Mouse (Mus musculus): Measurements from ENCODE around the gene Gm10100.
A peak's percentile ranks its signal among the peaks of the same experiment; 100 is the strongest.
"Not testable (repeated sequence)": the region's sequence is repeated elsewhere in the genome, so short reads cannot be mapped to it uniquely, and the experiment has no call there.

Gene Gm10100

DNA sequence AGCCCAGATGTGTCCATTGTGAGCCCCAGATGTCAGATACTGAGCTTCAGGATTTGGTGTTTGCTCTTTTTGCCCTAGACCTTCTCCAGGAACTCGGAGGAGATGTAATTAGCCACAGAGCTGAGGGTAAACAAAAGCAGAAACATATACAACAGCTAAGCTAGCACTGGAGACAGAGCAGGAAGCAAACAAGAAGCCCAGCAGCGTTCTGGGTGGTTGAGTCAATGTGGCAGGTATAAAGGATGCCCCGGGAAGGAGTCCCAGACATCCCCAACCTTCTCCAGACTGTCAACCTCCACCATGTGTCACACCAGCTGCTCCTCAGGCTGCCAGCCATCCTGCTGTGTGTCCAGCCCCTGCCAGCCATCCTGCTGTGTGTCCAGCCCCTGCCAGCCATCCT, at the start of gene Gm10100:
Gm10100 (plus strand) TSS at position 301 of the 400 bp plus-strand sequence.
- DNase-seq: no peak

DNA sequence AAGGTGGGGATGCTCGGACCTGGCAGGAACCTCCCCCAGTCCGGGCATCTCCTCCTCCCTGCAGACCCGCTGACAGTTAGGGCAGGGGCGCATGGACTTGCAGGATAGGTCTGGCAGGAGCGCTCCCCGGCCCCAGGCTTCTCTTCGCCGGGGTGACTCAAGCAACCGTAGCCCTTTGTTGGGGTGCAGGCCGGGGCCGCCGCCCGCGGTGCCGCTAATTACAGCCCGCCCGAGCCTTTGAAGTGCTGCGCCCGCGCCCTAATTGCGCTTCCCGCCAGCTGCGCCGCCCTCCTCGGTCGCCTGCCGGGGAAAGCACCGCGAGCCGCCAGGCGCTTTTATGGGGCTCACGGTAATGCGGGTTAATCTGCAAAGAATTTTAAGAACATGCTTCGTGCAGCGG, 48.7 kb upstream of the Gm10100 start:
- no peak for DNase-seq

DNA sequence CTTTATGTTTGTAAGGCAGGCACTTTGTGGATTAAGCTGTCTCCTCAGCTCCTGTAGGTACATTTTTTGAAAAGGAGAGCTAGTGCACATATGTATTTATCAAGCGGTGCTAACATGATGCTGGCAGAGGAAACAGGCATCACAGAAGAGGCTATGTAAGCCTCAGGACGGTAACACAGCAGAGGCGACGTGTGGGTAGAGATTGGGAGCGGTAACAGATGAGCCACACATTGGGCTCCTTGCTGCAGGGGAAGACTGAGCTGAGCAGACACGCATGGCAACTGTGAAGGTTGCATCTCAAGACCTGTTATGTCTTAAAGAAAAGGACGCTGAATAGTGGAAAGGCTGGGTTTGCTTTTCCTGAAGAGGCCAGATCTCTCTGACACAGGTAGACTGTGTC, 43.3 kb upstream of the Gm10100 start:
- no peak for DNase-seq

DNA sequence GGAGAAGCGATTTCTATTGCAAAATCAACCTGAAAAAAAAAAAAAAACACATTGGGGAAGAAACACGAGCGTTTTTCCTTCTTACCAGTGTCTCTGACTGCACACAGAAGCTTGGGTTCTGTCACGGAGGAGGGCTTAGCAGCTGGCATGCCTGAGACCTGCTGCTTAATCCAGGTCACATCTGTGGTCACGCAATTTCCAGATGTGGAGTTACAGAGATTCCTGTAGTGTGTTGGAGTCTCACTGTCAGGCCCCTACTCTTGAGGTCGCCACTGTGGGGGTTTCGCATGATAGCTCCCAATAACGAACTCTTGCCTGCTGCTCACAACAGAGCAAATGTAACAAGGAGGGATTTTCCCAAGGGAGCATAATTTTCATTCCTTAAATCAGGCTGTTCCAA, 42.1 kb upstream of the Gm10100 start:
- no peak for DNase-seq

DNA sequence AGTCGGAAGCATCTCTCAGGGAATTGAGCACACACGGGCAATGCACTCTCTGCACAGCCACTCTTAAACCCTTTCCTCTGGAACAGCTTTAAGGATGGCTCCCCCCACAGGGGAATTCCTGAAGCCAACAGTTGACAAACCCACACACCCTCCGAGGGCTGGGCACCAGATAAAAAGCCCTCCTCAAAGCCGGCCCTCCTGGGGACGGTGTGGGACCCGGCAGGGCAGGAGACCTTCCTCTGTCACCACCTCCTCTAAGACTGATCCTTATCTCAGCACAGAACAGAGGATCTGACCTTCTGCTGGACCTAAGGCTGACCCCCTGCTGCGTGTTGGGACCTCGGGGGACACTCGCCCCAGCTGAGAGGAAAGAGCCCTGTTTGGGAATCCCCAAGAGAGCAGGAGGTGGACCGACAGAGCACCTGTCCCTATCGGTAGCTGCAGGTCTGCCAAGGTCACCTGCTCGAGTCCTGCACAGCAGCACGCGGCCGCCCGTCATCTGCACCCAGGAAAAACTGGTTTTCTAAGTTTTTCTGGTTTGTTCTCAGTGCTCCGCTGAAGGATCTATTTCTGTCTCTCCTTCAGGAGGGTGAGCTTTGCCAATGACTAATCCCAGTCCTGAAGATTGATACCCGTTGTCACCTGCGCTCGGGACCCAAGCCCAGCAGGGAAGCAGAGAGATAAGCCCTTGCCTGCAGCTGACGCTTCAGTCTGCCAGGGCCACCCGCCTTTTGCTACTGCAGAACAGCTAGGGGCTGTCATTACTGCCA, 40.2 kb upstream of the Gm10100 start, which contains the start of gene Tspear:
Tspear (plus strand) TSS at position 675 of the 770 bp plus-strand sequence.
- DNase-seq: no peak

DNA sequence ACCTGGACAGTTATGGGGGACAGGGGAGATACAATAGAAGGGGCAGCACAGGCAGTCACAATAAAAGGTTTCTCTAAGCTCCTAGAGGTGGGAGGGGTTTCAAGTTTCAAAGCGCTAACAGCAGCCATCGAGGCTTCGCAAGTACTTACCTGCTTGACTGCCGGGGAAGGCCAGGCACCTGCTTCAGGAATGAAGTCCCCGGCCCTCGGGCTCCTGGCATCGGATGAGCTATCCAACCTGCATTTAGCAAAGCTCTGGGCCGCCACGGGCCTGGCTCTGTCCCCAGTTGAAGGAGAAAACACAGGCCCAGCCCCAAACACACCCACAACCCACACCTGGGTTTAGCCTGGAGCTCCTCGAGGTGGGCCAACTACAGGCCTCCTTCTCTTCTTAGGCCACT, 39.3 kb upstream of the Gm10100 start:
- DNase-seq: no peak

DNA sequence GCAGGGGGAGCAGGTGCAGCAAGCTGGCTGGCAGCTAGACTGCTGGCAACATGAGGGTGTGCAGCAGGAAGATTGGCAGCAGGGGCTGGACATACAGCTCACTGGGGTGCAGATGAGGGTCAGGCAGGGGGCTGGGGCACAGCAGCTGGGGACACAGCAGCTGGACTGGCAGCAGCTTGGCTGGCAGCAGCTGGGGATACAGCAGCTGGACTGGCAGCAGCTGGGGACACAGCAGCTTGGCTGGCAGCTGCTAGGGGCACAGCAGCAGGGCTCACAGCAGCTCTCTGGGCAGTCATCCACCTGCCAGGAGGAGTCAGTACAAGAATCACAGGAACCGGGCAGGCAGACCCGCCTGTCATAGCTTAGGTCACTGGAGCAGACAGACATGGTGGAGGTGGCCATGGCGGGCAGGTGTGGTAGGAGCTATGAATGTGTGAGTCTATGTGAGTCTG, 35.9 kb upstream of the Gm10100 start, which contains the start of gene Gm19402:
Gm19402 (minus strand) TSS at position 402 of the 452 bp plus-strand sequence.
- DNase-seq: not testable (repeated sequence)

DNA sequence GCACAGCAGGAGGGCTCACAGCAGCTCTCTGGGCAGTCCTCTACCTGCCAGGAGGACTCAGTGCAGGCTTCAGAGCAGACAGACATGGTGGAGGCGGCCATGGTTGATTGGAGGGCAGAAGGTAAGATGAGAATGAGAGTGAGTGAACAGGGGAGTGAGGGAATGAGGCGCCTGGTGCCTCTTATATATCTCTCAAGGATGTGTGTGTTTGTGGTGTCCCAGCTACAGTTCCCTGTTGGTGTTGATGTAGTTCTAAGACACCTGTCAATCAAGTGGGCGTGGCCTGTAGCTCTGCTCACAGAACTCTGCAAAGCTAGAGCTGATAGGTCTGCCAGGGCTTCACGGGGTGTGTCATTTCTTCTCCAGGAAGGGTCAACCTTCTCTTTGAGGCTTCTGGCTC, 29.2 kb upstream of the Gm10100 start, which contains the start of gene Gm9508:
Gm9508 (minus strand) TSS at position 101 of the 400 bp plus-strand sequence.
- no peak for DNase-seq

DNA sequence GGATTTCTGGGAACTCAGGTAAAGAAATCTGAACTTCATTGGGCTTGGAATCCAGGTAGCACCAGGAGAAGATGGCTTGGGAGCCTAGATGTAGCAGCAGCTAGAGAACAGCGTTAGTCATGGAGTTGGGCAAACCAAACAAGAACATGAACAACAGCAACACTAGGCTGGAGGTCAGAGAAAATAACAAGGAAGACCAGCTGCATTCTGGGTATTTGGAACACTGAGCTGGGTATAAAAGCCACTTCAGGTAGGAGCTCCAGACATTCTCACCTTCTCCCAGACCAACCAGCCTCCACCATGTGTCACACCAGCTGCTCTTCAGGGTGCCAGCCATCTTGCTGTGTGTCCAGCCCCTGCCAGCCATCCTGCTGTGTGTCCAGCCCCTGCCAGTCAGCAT, 20.0 kb upstream of the Gm10100 start, which contains the start of gene Gm10272:
Gm10272 (plus strand) TSS at position 301 of the 400 bp plus-strand sequence.
- DNase-seq: no peak

DNA sequence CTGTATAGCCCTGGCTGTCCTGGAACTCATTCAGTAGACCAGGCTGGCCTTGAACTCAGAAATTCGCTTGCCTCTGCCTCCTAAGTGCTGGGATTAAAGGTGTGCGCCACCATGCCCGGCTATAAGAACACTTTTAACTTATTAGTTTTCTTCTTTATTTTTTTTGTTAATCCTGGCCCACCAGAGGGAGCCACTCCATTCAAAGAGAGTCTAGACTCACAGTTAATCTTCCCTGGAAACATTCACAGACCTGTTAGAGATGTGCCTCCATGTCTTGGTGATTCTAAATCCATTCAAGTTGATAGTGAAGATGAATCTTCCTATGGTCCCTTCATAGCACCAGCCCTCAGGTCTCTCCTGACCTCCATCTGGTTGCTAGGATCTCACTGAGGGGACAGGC, 16.5 kb upstream of the Gm10100 start:
- DNase-seq: no peak

DNA sequence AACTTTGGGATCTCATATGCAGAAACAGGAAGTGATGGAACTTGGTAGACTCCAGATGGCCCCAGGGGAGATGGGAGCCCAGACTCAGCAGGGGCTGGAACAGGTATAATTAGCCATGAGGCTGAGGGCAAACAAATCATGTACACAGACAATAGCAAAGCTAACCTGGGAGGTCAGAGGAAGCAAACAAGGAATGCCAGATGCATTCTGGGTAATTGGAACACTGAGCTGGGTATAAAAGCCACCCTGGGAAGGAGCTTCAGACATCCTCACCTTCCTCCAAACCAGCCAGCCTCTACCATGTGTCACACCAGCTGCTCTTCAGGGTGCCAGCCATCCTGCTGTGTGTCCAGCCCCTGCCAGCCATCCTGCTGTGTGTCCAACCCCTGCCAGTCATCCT, 15.1 kb upstream of the Gm10100 start, which contains the start of gene Gm10024:
Gm10024 (plus strand) TSS at position 301 of the 400 bp plus-strand sequence.
- not testable (repeated sequence) for DNase-seq

DNA sequence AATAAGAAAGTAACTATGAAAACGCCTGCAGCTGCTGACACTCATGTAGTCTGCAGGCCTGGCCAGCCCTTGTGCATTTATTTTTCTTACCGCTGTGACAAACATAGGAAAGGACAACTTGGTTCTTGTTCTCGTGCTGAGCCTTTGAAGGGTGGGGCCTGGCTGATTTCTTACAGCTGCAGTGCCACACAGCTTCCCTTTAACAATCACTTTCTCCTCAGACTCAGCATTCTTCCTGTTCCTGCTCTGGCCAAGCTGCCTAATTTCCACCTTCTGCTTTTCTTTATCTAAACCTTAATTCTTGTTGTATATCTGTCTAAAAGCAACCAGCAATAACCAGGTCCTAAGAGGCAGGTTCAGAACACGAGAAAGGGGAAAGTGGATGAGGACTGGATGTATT, 12.6 kb upstream of the Gm10100 start:
- no peak for DNase-seq

DNA sequence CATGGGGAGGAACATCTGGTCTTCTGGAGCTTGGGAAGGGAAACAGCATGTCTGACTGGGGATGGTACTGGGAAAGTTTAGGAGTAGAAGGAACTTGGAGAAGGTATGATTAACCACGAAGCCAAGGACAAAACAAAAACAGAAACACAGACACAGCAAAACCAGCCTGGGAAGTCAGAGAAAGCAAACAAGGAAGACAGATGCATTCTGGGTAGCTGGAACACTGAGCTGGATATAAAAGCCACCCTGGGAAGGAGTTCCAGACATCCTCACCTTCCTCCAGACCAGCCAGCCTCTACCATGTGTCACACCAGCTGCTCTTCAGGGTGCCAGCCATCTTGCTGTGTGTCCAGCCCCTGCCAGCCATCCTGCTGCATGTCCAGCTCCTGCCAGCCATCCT, 10.8 kb upstream of the Gm10100 start, which contains the start of gene Gm10142:
Gm10142 (plus strand) TSS at position 301 of the 400 bp plus-strand sequence.
- DNase-seq: no peak

DNA sequence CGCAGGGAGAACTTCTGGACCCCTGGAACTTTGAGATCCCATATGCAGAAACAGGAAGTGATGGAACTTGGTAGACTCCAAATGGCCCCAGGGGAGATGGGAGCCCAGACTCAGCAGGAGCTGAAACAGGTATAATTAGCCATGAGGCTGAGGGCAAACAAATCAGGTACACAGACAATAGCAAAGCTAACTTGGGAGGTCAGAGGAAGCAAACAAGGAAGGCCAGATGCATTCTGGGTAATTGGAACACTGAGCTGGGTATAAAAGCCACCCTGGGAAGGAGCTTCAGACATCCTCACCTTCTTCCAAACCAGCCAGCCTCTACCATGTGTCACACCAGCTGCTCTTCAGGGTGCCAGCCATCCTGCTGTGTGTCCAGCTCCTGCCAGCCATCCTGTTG, 6.0 kb upstream of the Gm10100 start, which contains the start of gene Krtap12-1:
Krtap12-1 (plus strand) TSS at position 301 of the 400 bp plus-strand sequence.
- DNase-seq: not testable (repeated sequence)

DNA sequence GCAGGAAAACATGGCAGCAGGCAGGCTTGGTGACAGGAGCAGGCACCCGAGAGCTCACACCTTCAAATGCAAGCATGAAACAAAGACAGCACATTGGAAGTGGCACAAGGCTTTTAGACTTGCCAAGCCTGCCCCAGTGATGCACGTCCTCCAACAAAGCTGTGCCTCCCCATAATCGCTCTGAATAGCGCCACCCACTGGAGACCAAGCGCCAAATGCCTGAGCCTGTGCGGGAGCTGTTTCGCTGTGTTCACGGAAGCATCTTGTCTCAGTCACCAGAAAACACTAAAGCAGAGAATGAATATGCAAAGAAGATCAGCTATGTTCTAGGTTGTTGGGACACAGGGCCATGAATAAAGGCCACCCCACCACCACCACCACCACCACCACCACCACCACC, 1.4 kb upstream of the Gm10100 start:
- no peak for DNase-seq

DNA sequence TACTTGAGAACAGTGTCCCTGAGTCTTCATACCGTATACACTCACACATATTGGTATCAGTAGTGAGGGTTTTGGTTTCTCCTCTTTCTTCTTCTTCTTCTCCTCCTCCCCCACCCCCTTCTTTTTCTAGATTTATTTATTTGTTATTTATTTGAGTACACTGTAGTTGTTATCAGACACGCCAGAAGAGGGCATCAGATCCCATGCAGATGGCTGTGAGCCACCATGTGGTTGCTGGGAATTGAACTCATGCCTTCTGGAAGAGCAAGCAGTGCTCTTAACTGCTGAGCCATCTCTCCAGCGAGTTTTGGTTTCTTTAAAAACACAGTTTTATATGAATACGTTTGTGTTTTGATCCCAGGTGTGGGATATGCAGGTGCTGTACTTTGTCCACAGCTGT, 2.0 kb downstream of the Gm10100 start:
- peak in 1 of 2 experiments; percentile 8 for DNase-seq

DNA sequence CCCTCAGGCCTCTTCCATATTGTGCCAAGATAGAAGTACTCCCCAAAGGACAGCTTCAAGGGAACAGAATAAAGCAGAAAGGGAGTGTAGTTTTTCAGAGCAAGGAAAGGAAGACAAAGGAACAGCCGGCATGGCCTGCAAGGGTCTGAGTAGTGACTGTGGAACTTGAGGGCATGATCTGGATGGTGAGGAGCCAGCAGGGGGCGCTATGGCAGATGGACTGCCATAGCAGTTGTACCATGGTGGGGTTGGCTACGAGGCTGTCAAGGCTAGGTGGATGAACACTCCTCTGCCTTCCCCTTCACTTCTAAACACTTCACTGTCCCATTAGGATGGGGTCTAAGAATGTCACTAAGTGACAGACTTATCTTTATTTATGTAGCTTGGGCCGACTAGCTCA, 3.0 kb downstream of the Gm10100 start:
- DNase-seq: peak in 1 of 2 experiments; percentile 6

DNA sequence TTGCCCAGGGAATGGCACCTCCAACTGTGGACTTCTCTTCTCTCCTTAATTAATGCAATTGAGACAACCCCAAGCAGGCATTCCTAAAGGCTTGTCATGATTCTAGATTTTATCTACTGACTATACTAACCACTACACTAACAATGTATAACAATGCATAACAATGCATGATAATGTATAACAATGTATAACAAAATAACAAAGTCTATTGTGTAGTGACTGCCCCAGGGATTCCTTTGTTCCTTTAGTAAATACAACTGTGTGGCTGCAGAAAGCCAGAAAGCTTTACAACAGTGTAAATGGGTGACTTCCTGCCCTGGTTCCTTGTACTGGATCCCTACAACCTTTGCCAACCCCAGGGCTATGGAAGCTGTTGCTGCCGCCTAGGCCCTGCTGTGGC, 9.6 kb downstream of the Gm10100 start:
- no peak for DNase-seq

DNA sequence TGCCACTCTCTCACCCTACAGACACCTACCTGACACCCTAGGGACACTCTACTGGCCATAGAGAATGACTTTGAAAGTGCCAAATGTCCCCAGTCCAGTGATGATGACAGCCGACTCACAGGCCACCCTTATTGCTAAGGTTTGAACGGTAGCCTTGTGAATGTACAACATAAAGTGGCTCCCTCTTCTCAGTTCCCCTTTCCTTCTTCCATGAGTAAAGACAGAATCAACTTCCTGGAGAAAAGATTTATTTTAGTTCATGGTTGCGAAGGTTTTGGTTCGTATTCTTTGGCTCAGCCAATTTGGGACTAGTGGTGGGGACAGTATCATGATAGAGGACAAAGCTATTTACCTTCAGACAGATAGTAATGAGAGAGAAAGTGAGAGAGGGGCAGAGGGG, 12.6 kb downstream of the Gm10100 start:
- DNase-seq: no peak

DNA sequence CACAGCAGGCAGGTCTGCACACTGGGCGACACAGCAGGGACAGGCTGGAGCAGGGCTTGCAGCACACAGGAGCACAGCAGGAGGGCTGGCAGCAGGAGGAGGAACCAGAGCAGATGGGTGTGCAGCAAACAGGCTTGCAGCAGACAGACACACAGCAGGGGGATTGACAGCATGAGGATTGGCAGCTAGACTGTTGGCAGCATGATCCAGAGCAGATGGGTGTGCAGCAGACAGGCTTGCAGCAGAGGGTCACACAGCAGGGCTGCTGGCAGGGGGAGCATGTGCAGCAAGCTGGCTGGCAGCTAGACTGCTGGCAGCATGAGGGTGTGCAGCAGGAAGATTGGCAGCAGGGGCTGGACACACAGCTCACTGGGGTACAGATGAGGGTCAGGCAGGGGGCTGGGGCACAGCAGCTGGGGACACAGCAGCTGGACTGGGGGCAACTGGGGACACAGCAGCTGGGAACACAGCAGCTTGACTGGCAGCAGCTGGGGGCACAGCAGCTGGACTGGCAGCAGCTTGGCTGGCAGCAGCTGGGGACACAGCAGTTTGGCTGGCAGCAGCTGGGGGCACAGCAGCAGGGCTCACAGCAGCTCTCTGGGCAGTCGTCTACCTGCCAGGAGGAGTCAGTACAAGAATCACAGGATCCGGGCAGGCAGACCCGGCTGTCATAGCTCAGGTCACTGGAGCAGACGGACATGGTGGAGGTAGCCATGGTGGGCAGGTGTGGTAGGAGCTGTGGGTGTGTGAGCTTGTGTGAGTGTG, 15.8 kb downstream of the Gm10100 start, which contains the start of gene Gm18596:
Gm18596 (minus strand) TSS at position 715 of the 765 bp plus-strand sequence.
- not testable (repeated sequence) for DNase-seq

DNA sequence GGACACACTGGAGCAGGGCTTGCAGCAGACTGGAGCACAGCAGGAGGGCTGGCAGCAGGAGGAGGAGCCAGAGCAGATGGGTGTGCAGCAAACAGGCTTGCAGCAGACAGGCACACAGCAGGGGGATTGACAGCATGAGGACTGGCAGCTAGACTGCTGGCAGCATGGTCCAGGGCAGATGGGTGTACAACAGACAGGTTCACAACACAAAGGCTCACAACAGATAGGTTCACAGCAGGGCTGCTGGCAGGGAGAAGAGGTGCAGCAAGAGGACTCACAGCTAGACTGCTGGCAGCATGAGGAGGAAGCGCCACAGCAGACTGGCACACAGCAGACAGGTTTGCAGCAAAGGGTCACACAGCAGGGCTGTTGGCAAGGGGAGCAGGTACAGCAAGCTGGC, 24.4 kb downstream of the Gm10100 start:
- DNase-seq: not testable (repeated sequence)

DNA sequence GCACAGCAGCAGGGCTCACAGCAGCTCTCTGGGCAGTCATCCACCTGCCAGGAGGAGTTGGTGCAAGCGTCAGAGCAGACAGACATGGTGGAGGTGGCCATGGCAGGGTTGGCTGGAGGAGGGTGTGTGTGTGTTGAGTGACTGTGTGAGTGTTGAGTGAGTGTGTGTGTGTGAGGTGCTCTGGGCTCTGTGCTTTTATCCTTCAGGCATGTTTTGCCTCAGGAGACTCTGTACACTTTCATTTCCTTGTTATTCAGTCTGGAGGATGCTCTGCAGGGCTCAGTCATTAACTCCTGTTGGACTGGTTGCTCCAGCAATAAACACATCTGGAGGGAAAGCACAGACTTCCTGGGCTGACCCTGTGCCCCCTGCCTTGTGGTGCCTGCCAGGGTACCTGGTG, 25.0 kb downstream of the Gm10100 start, which contains the start of gene Gm9736:
Gm9736 (minus strand) TSS at position 101 of the 400 bp plus-strand sequence.
- not testable (repeated sequence) for DNase-seq

DNA sequence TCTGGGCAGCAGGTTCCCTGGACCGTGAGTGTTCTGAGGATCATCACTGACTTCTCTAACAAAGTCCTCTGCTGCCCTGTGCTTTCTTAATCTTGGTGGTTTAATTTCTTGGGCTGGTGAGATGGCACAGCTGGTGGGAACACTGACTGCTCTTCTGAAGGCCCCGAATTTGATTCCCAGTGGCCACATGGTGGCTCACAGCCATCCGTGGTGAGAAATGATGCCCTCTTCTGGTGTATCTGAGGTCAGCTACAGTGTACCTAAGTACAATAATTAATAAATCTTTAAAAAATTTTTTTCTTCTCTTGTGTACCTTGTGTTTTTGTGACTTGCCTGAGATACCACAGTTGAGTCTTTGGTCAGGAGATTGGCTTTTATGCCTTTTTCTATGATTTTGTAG, 26.0 kb downstream of the Gm10100 start:
- DNase-seq: not testable (repeated sequence)
